Mouse (Mus musculus) heart, embryonic 11.5 days (tissue): ENCODE data around the gene Tcf3. TPM values are rescaled to one million over a fixed set of nuclear protein-coding genes. Genes with fewer than 3 reads are reported as not detected.
A peak's percentile ranks its signal among the peaks of the same experiment; 100 is the strongest.

ENCODE experiments used
- ATAC-seq: fragments of 200-750 bp; cut with Nextera tagmentation; replicated peaks from 2 replicates; pipeline ENCODE4 v1.8.0; 2017; ENCODE audit warnings: moderate library complexity; ENCODE audit not compliant: insufficient number of reproducible peaks, low FRiP score, low TSS enrichment
- H3K27ac ChIP-seq: fragments of 300-500 bp; sonication (generic); 2 replicates; pipeline ENCODE4 v1.5.1; 2014; ENCODE audit warnings: mild to moderate bottlenecking, low read depth, low read length
- H3K27me3 ChIP-seq: fragments of 300-500 bp; sonication (generic); 2 replicates; pipeline ENCODE4 v1.6.1; 2014; ENCODE audit warnings: mild to moderate bottlenecking, low read length, mixed read lengths; ENCODE audit not compliant: control insufficient read depth, insufficient read depth
- H3K36me3 ChIP-seq: fragments of 300-500 bp; sonication (generic); 2 replicates; pipeline ENCODE4 v1.6.1; 2014; ENCODE audit warnings: mild to moderate bottlenecking, low read length, moderate library complexity, mixed read lengths; ENCODE audit not compliant: control insufficient read depth, insufficient read depth
- H3K4me1 ChIP-seq: fragments of 300-500 bp; sonication (generic); 2 replicates; pipeline ENCODE4 v1.6.1; 2014; ENCODE audit warnings: low read length; ENCODE audit not compliant: control insufficient read depth, insufficient read depth
- H3K4me2 ChIP-seq: fragments of 300-500 bp; sonication (generic); 2 replicates; pipeline ENCODE4 v1.6.1; 2014; ENCODE audit warnings: mild to moderate bottlenecking, moderate library complexity
- H3K4me3 ChIP-seq: fragments of 300-500 bp; sonication (generic); 2 replicates; pipeline ENCODE4 v1.5.1; 2014; ENCODE audit warnings: low read depth, low read length
- H3K9ac ChIP-seq: fragments of 300-500 bp; sonication (generic); 2 replicates; pipeline ENCODE4 v1.6.1; 2014; ENCODE audit warnings: mild to moderate bottlenecking, low read depth, low read length, moderate library complexity
- H3K9me3 ChIP-seq: fragments of 300-500 bp; sonication (generic); replicated peaks from 2 replicates; pipeline ENCODE4 v1.6.1; 2016; ENCODE audit warnings: low read length; ENCODE audit not compliant: control insufficient read depth
- WGBS: fragments of 180-500 bp; shearing (Covaris S2); extraction: QIAGEN DNeasy Blood & Tissue Kit; methylation state at CpG from one replicate; pipeline ENCODE4 v1.1.7; 2014; ENCODE audit not compliant: insufficient replicate concordance; 5-methylcytosine and 5-hydroxymethylcytosine counted together
- polyA plus RNA-seq: library from polyadenylated mRNA; unstranded; fragments of >200 nt; fragmentation: Nextera tagmentation; extraction: Ambion mirVana; gene quantifications from 2 replicates; pipeline ENCODE4 v1.2.1, GENCODE M21; 2014

Tcf3 gene
- polyA plus RNA-seq: 66.1 and 69.8 TPM in 2 replicates

- Histone ChIP-seq H3K36me3 (peaks cover 6% of the 10 kb centered on the region), H3K4me1 (peaks cover 16% of the 10 kb centered on the region; the same call in 1 of the 2 replicates)
- WGBS: under 1% methylated on average over 51 of the region's 61 CpGs
These were observed at the start of gene Tcf3 for GRCm38 (mm10) chr10:80433513-80434232. Tcf3 (minus strand) TSS chr10:80433647.

GRCm38 (mm10) chr10:80481002-80481401 lies 47.6 kb upstream of the Tcf3 start:
- Histone ChIP-seq H3K36me3 (no peaks in the 10 kb centered on the region), H3K27me3 (peaks cover 66% of the 10 kb centered on the region), H3K4me3 (no peak overlapping the region), H3K4me1 (no peaks in the 10 kb centered on the region), H3K27ac (no peak overlapping the region), H3K4me2 (no peak overlapping the region), H3K9ac (no peak overlapping the region), H3K9me3 (no peaks in the 10 kb centered on the region)
- ATAC-seq: no peak
- whole genome bisulfite sequencing: 11% methylated on average over 5 of the region's 5 CpGs

More at GRCm38 (mm10) chr10:80433513-80434232, at the start of gene Tcf3:
- H3K27me3 ChIP-seq: peaks cover 4% of the 10 kb centered on the region
- peak within 1 kb of the TSS; percentile 92 for H3K4me3 ChIP-seq
- H3K9me3 ChIP-seq: no peaks in the 10 kb centered on the region
- H3K27ac ChIP-seq: peak within 1 kb of the TSS; percentile 84
- H3K4me2 ChIP-seq: peak within 1 kb of the TSS; percentile 82
- ATAC-seq: peak; percentile 84
- H3K9ac ChIP-seq: peak within 1 kb of the TSS; percentile 99

- ATAC-seq: no peak
- no peaks in the 10 kb centered on the region for H3K4me1 ChIP-seq
- no peak overlapping the region for H3K27ac ChIP-seq
- no peaks in the 10 kb centered on the region for H3K9me3 ChIP-seq
- H3K36me3 ChIP-seq: no peaks in the 10 kb centered on the region
- H3K4me3 ChIP-seq: no peak overlapping the region
- no peak overlapping the region for H3K9ac ChIP-seq
- 83% methylated on average over 5 of the region's 5 CpGs for whole genome bisulfite sequencing
- no peak overlapping the region for H3K4me2 ChIP-seq
- H3K27me3 ChIP-seq: peaks cover 47% of the 10 kb centered on the region
These were observed 45.1 kb upstream of the Tcf3 start for GRCm38 (mm10) chr10:80478531-80478930.

GRCm38 (mm10) chr10:80475290-80475959 lies 42.0 kb upstream of the Tcf3 start:
- peak overlapping the region; percentile 75 for H3K9ac ChIP-seq
- H3K4me3 ChIP-seq: peak overlapping the region; percentile 57
- no peaks in the 10 kb centered on the region for H3K36me3 ChIP-seq
- WGBS: under 1% methylated on average over 56 of the region's 58 CpGs
- H3K4me2 ChIP-seq: peak overlapping the region; percentile 86
- peaks cover 48% of the 10 kb centered on the region for H3K27me3 ChIP-seq
- H3K9me3 ChIP-seq: no peaks in the 10 kb centered on the region
- peak; percentile 86 for ATAC-seq
- no peaks in the 10 kb centered on the region; the same call in 1 of the 2 replicates for H3K4me1 ChIP-seq
- peak overlapping the region; percentile 57 for H3K27ac ChIP-seq

GRCm38 (mm10) chr10:80465066-80465465 lies 31.6 kb upstream of the Tcf3 start:
- Histone ChIP-seq H3K27me3 (peaks cover 9% of the 10 kb centered on the region), H3K36me3 (no peaks in the 10 kb centered on the region), H3K4me2 (no peak overlapping the region), H3K9me3 (no peaks in the 10 kb centered on the region; the same call in 1 of the 2 replicates), H3K9ac (no peak overlapping the region), H3K27ac (no peak overlapping the region), H3K4me1 (no peaks in the 10 kb centered on the region), H3K4me3 (no peak overlapping the region)
- ATAC-seq: no peak
- 63% methylated on average over 5 of the region's 5 CpGs for WGBS

- H3K9ac ChIP-seq: peak overlapping the region; percentile 34; the same call in 1 of the 2 replicates
- H3K4me1 ChIP-seq: no peaks in the 10 kb centered on the region
- H3K27ac ChIP-seq: no peak overlapping the region
- H3K4me3 ChIP-seq: no peak overlapping the region
- no peak for ATAC-seq
- H3K9me3 ChIP-seq: no peaks in the 10 kb centered on the region; the same call in 1 of the 2 replicates
- H3K4me2 ChIP-seq: peak overlapping the region; percentile 50
- H3K27me3 ChIP-seq: peaks cover 4% of the 10 kb centered on the region
- no peaks in the 10 kb centered on the region for H3K36me3 ChIP-seq
- WGBS: 12% methylated on average over 18 of the region's 19 CpGs
These were observed 31.1 kb upstream of the Tcf3 start for GRCm38 (mm10) chr10:80464381-80465035.

GRCm38 (mm10) chr10:80461346-80461745 lies 27.9 kb upstream of the Tcf3 start:
- H3K27ac ChIP-seq: no peak overlapping the region
- H3K9ac ChIP-seq: no peak overlapping the region
- H3K27me3 ChIP-seq: 0 out of 2 replicates have a peak, but pooled peaks cover 3% of the 10 kb centered on the region
- H3K9me3 ChIP-seq: no peaks in the 10 kb centered on the region; the same call in 1 of the 2 replicates
- H3K36me3 ChIP-seq: no peaks in the 10 kb centered on the region
- H3K4me2 ChIP-seq: no peak overlapping the region
- no peaks in the 10 kb centered on the region for H3K4me1 ChIP-seq
- 60% methylated on average over 7 of the region's 7 CpGs for WGBS
- no peak for ATAC-seq
- H3K4me3 ChIP-seq: no peak overlapping the region

- Histone ChIP-seq H3K9me3 (no peaks in the 10 kb centered on the region; the same call in 1 of the 2 replicates), H3K4me3 (no peak overlapping the region), H3K4me1 (no peaks in the 10 kb centered on the region), H3K36me3 (no peaks in the 10 kb centered on the region), H3K9ac (no peak overlapping the region), H3K27me3 (0 out of 2 replicates have a peak, but pooled peaks cover 3% of the 10 kb centered on the region), H3K4me2 (no peak overlapping the region), H3K27ac (no peak overlapping the region)
- no peak for ATAC-seq
- WGBS: 72% methylated on average over 4 of the region's 4 CpGs
These were observed 26.9 kb upstream of the Tcf3 start for GRCm38 (mm10) chr10:80460324-80460723.
